Mouse (Mus musculus) lung, postnatal 25 days (tissue): ENCODE data around the gene Ywhaq.
A peak's percentile ranks its signal among the peaks of the same experiment; 100 is the strongest.
"Not testable (repeated sequence)": the region's sequence is repeated elsewhere in the genome, so short reads cannot be mapped to it uniquely, and the experiment has no call there.

ENCODE experiments used
- DNase-seq: peaks from one replicate; pipeline ENCODE4 v3.0.0; 2022; ENCODE audit warnings: low spot score

Ywhaq gene

GRCm38 (mm10) chr12:21409651-21410050 lies 7.8 kb downstream of the Ywhaq start:
- DNase-seq = no peak

DNA sequence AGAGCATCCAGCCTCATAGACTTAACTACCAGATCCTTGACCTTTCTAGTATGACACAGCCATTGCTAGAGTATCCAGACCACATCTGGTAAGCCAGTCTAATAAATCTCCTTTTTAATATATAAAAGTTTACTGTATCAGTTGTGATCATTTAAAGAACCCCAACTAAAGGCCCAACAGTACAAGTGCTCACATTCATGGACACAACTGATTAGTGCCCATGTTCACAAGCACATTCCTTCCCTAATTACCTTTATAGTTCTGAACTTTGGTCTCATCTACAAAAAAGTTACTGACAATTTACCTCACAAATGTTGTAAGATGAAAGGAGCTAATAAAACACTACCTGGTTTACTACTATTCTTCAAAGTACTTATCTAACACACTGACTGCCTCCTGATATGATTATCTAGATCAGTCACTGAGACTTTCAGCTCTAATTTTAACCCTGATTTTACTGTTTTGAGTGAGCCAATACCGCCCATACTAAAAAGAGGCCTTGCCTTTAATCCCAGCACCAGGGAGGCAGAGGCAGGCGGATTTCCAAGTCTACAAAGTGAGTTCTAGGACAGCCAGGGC lies 8.6 kb downstream of the Ywhaq start:
- DNase-seq = no peak

DNA sequence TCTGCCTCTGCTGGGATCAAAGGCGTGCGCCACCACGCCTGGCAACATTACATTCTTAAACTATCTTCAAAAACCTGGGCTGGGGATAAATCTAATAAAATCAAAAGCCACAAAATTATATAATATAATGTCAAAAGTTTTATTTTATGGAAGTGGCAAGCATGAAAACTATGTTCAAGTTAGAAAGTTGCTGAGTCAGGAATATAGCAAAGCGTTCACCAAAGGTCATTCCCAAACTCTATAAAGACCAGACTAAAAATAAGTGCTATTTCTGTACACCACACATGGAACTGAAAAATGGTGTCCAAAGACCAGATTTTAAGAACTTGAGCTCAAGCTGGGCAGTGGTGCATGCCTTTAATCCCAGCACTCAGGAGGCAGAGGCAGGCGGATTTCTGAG lies 14.7 kb downstream of the Ywhaq start:
- no peak for DNase-seq

GRCm38 (mm10) chr12:21386201-21386600 lies 31.2 kb downstream of the Ywhaq start:
- DNase-seq = no peak

DNA sequence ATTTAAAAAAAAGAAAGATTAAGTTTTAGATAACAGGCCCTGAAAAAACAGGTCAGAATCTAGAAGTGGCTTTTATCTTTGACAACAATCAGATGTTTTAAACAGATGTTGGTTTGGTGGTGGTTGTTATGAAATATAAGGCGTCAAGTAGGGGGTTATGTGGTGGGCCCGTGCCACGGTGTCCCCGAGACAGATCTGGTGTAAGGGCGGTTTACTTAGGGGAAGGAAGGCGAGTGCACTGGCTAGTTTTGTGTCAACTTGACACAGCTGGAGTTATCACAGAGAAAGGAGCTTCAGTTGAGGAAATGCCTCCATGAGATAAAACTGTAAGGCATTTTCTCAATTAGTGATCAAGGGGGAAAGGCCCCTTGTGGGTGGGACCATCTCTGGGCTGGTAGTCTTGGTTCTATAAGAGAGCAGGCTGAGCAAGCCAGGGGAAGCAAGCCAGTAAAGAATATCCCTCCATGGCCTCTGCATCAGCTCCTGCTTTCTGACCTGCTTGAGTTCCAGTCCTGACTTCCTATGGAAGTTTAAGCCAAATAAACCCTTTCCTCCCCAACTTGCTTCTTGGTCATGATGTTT lies 38.6 kb downstream of the Ywhaq start:
- not testable (repeated sequence) for DNase-seq

GRCm38 (mm10) chr12:21375376-21376157 lies 41.9 kb downstream of the Ywhaq start:
- no peak for DNase-seq

DNA sequence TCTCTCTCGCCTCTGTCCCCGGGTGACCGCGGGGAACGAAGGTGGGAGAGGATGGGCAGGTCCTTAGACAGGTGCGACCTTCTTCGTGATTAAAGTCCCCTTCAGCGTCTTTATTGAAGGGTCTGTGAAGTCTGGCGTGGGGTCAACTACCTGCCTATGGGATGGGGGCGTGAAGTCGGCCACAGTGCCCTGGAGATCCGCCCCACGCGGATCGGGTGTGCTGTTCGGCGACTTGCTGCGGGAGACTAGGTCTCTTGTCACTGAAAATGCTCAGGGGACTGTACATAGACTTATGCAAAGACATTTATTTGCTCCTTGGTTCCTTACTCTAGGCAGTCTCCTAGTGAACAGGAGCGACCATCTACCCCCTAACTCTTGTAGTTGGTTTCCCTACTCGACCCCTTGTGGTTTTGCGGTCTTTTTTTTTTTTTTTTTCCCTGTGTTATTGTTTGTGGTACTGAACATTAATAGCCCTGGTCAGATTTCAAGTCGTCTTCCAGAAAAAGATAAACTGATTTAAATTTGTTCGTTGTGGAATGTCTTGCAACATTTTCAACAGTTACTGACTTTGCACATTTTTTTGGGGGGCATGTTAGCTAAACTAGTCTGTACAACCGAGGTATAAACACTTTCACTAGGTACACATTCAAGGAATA lies 43.5 kb downstream of the Ywhaq start:
- DNase-seq = no peak

GRCm38 (mm10) chr12:21373100-21373819 lies 44.2 kb downstream of the Ywhaq start, which contains the start of gene Adam17:
Gene Adam17, minus strand, starts transcription at chr12:21373632.
- peak; percentile 97 for DNase-seq

GRCm38 (mm10) chr12:21370035-21370611 lies 47.3 kb downstream of the Ywhaq start:
- peak; percentile 41 for DNase-seq

DNA sequence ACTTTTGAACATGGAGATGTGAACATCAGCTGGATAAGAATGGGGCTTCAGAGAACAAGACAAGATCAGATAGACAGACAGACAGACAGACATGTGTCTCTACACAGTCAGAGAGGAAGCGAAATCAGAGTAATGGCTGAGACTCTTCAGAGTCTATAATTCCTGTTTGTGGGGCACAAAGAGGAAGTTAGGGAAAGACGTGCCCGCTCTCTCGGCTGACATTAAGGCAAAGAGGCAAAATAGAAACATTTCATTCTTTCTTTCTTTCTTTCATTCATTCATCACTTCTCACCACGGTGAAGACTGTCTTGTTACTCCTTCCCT lies 48.4 kb downstream of the Ywhaq start:
- peak; percentile 14 for DNase-seq

DNA sequence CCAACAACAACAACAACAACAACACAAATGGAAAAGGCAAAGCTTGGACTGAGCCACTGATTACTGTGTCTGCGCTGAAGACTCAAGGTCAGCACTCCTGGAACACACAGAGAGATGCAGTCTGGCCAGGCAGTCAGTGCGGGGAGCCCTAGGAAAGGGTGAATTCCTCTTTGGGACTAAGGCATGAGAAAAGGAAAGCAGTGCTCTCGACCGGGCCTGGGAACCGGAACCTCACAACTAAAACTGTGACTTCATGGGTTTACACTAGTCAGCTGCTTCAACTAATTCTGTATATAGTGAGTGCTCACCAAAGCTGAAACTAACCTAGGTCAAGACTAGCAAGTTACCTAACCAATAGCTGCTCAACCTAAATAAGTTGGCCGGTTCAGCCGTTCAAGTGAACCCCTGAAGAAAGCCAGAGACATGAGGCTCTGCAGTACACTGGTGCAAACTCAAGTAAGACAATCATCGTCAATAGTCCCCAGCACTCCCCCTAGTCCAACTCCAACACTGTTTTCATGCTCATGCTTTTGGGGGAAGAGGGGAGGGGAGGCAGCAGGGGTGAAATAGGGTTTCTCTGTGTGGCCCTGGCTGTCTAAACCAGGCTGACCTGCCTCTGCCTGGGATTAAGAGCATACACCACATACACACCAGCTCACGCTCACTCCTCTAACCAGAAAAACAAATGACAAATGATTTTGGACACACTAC lies 48.9 kb downstream of the Ywhaq start:
- no peak for DNase-seq

DNA sequence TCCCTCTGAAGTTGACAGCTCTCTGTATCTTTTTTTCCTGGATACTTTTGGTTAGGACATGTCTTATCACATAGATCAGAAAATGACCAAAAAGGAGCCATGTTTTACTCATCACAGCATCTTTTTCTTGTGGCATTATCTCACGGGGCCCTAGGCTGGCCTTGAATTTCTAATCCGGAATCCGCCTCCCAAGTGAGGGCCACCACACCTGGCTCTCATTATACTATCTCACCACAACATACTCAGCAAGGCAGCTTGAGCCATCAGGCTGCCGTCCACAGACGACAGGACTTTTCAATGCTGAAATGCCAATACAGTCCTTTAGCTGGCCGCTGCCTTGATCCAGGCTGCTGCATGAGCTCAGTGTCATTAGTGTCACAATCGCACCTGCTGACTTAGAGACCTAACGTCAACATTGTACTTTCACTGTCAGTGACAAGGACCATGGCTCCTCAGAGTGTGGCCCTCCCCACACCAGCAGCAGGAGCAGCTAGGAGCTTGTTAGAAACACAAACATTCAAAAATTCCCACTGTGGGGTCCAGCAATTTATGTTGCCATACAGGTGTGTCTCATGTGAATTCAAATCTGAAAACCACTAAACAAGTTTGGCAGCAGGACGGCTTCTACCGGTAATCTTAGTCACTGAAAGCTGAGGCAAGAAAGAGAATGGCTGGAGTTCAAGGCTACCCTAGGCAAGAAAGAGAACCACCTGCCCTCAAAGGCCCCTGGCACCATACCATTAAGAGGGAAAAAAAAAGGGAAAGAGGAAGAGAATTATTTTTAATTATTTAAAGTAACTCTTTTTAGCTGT lies 52.6 kb downstream of the Ywhaq start:
- DNase-seq = no peak

DNA sequence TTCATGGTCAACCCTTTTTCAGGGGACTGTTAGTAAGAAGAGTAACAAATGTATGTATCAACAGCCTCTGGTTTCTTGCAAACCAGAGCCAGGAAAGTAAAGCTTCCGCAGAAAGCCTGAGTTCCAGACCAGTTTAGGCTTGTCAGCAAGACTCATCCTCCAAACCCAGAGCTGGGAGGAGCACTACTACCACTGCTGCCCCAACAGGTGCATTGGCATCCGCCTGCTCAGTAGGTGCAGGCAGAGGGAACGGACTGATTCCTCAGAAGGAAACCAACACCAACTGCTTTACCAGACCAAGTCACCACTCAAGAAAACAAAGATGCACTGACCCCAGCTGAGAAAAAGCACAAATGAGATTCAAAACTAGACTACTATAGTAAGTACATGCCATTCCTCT lies 54.2 kb downstream of the Ywhaq start:
- no peak for DNase-seq

DNA sequence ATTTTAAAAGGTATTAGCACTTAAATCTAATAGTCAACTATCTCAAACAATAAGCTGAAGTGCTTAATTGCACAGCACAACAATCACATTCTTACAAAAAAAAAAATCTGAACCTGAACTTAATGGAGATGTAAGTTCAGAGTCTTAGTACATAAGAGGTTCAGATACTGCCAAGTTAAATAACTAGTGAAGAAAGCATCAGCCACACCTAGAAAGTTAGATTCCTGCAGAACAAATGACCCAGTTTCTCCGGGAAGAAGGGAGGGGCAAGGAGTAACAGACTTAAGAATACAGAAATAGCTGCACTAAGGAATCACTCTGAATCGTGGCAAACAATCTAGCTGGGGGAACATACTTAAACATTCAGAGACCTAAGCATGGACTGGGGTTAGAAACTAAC lies 54.8 kb downstream of the Ywhaq start:
- DNase-seq = peak; percentile 71

DNA sequence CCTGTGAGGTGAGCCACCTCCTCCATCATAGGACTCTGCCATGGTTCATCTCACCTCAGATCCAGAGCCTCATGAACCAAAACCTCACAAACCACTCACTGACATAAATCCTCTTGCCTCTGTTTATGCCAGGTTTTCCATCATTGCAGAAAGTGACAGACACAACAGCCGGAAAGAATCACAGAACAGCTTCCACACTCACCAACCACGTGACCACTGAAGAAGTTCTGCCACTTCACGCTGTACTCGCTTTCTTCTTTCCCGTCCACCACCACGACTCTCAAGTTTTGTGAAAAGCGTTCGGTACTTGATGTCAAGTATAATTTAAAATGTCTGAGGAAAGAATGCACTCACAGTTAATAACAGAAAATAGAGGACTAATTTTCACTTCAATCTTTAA lies 63.8 kb downstream of the Ywhaq start:
- DNase-seq = peak; percentile 35

DNA sequence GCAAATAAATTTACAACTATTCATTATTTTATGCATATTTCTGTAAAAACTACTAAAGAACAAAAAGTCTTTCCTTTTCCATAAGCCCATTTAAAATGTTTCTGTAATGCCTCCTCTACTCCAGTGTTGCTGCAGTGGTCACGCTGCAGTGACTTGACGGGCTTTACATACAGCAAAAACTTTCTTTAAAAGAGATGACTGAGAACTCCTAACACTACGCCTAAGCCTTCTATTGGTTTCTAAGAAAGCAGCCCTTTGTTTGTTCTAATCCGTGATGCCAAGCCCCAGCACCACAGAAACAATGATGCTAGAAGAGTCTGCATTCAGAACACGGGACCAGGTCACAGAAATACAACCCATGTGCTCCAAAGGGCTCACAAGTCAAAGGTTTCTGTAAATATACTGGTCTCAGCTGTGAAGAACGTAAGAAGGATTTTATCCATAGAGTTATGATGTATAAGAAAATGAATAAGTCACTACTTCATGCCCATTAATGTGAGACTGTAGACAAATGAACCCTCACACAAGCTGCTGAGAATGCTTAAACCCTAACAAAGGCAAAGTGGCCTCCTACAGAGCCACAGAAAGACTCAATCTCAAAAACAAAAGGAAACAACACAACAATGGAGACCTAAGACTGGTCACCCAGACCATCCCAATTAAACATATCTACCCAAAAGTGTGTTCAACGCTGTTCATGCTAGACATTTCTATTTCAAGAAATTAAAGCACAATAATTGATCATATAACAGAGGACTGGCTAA lies 67.1 kb downstream of the Ywhaq start:
- DNase-seq = no peak

- DNase-seq = no peak
Measured at GRCm38 (mm10) chr12:21346972-21347371, 70.5 kb downstream of the Ywhaq start.

DNA sequence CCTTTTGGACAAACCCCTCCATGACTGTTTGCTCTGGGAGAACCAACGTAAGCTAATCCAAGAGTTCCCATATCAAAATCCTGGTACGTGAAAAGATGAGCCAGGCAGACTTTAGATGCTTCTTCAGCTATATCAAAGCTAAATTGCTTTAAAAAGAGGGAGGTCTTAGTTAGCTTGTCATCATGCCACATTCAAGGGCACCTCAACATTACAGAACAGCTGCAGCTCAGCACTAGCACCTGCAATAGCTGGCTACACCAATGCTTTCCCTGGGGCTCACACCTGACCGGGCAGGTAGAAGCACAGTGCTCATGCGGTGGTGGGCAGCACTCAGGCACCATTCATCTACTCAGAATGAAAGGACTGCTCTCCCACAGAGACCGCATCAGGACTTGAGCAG lies 76.8 kb downstream of the Ywhaq start:
- DNase-seq = no peak
